Mouse (Mus musculus) thymus, adult 2 months (tissue): ENCODE data around the gene Gm28047.

ENCODE experiments used
- CTCF ChIP-seq: fragments of 200-500 bp; IDR thresholded peaks from 2 replicates; pipeline ENCODE4 v1.5.1; 2012; ENCODE audit warnings: mild to moderate bottlenecking, control low read depth, low read length, moderate library complexity, borderline replicate concordance; ENCODE audit not compliant: control insufficient read depth, poor library complexity, insufficient read depth; ENCODE audit errors: extremely low read depth
- POLR2A ChIP-seq: fragments of 200-500 bp; IDR thresholded peaks from 2 replicates; pipeline ENCODE4 v1.6.1; 2012; ENCODE audit warnings: mild to moderate bottlenecking, low read length, control low read depth, moderate library complexity; ENCODE audit not compliant: control insufficient read depth, poor library complexity, insufficient read depth; ENCODE audit errors: extremely low read depth

- TF ChIP-seq POLR2A (no peak), CTCF (no peak)
These were observed 69.3 kb downstream of the Gm28047 start for GRCm38 (mm10) chr15:102555581-102555980.
